Mouse (Mus musculus) embryo, embryonic 10 days (tissue): Measurements from ENCODE around the gene Xdh.

ENCODE experiments used
- DNase-seq: peaks from one replicate; pipeline ENCODE4 v3.0.0-alpha.2; 2015; ENCODE audit warnings: low spot score

Gene Xdh

DNA sequence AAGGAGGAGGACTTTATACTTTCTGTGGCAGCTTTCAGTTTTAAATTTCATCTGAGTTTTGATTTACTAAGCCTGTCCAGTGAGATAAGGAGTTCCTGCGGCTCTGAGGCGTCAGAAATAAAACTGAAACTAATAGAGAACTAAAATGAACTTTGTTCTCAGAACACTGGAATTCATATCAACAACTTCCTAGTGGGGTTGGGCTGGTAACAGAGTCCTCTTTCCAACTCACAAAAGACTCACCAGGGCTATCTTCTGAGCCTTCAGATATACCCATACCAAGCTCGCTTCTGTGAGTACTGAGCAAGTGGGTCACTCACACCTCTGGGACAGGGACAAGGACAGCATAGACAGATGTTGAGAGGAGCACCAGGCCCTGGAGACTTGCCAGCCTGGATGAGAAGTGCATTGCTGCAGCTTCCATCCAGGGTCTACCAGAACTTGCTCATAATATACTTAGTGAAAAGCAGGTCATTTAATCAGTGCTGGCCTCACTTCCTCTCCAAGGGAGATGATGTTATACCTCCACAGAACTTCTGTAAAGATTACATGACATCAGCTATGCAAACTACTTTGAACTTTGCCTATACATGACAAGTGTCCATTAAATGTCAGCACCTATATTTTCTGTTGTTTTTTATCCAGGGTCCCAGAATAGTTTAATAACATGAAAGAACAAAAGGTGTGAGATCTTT, 7.6 kb downstream of the Xdh start:
- DNase-seq: no peak

DNA sequence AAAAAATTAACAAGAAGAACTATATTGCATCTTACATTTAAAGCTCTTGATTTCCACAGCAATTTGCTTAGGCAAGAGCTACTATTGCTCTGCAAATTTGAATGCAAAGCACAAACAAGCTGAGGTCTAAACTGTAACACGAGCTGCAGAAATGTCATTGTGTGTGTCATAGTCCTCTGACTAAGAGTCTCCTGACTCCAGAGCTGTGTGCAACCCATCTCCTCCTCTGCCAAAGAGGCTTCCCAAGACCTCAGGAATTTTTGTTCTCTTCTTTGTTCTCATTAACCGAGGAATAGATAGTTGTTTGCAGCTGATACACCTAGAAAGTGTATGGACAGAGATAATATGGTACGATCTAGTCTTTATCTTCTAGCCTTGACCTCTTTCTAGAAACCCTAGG, 8.2 kb downstream of the Xdh start:
- no peak for DNase-seq

DNA sequence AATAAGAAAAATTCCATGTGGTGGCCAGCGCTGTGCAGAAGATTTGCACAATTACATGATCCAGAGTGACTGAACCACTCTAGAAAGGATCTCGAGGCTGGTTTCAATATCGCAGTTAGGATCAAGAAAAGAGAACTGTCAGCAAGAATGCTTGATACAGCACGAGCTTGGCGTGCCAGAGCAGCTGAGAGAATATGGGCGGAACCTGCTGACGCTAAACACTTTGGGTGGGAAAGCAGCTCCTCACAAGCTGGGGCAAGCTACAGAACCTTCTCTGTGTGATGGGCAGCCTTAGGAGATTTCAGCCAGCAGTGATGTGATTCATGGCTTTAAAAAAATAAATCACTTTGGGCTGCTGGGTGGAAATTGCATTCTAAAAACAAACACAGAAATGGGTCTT, 12.9 kb downstream of the Xdh start:
- DNase-seq: no peak

- no peak for DNase-seq
Measured at GRCm38 (mm10) chr17:73935163-73935562, 14.8 kb downstream of the Xdh start.

DNA sequence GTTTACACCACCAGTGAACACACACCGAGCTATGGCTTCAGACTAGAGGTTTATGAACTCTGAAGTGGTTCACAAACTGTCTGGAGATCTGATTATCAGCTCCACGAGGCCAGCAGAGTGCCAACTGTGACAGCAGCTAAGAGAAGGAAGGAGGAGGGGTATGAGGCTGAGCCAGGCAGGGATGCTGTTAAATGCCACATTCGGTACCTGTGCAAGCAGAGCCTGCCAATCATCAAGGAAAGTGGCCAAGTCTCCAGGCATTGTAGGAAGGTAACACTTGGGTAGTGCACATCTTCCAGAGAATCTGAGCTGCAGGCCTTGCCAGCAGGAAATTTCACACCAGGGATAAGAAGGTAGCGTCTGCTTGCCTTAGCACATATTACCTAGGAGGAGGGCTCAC, 15.7 kb downstream of the Xdh start:
- DNase-seq: no peak

DNA sequence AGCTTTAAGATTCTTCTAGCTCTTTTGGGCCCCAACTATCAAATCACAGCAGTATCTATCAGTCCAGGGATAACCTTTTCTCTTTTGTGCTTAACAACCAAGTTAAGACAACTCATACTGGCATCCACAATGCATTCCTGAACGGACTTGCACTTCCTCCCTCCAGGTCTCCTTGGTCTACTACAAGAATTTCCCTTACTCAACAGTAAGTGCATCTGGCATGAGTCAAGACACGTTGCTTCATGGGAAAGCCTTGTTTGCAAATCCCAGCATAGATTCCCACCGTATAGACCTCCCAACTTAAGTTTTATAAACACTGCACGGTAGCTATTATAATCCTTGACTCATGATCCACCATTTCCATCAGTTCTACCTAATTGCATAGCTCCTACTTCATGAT, 16.4 kb downstream of the Xdh start:
- no peak for DNase-seq

DNA sequence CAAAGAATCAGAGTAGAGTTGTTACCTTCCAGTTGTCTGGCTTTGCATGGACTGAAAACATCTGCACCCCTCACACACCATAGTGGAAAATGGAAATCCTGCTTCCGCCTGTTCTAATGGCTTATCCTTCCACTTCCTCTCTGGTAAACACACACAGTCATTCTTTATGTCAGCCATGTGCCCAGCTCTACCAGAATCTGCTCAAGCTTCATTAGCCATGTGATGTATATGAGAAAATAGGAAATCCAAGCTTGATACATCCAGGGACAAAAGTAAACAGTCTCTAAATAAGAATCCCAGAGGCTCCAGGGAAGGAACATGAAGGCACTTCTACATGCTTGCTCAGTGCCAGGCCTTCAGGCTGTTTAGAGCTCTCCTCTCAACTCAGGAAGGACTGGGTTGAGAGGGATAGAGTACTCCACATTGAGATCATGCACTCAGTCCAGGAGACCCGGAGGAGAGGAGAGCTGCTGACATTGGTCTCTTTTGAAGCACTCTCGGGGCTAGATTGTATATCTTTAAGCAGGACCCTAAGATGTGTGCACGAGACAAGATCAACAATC, 17.4 kb downstream of the Xdh start:
- DNase-seq: no peak

DNA sequence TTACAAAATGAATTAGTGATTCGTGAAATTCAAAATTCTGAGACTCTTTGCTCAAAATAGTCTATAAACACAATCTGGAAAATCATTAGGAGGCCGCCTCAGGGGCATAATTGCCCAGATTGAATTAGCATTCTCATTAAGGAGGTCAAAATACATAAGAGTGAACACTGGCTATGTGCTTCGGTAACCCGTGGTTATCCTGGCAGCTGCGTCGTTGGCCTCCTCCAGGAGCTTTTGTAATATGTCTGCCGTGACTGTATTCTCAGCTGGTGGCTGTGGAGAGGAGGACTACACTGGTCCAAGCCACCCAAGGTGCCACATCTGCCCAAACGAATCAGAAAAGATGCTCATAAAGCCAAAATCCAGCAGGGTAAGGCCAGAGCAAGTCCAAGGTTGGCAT, 30.5 kb downstream of the Xdh start:
- no peak for DNase-seq

DNA sequence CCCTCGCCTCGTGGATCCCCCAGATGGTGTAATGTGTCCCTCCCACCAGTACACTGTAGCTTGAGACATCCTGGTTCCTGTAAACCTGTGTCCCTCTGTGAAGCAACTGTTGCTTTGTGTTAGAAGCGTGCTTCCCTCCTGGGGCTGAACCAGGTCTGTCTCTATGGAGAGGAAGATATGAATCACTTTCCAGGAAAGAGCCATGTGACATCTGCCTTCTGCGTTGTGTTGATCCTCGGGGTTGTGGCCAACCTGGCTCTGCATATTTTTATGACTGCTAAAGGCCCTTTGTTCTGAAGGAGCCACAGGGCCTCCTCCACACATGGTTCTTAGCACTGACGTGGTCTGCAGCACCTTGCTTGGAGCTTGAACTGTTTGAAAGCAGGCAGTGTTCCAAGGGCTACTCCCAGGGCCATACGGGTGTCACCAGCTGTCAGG, 31.0 kb downstream of the Xdh start:
- no peak for DNase-seq

DNA sequence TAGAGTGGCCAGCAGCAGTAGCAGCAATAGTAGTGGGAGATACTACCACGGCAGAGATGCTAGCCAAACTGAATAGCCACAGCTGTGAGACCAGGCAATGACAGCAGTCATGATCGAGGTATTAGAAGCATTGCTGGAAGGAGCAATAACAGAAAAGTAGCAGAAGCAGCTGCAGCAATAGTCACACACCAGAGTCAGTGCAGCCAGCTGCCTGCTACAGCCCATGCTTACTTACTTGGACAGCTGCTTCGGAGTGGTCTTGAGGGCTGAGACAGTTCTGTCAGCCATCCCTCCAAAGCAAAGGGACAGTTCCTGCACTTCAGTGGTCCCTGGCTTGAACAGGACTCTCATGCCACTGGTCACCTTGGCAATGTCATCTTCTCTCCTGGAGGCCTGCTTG, 31.9 kb downstream of the Xdh start:
- DNase-seq: no peak

- no peak for DNase-seq
Measured at GRCm38 (mm10) chr17:73917713-73918112, 32.3 kb downstream of the Xdh start.

DNA sequence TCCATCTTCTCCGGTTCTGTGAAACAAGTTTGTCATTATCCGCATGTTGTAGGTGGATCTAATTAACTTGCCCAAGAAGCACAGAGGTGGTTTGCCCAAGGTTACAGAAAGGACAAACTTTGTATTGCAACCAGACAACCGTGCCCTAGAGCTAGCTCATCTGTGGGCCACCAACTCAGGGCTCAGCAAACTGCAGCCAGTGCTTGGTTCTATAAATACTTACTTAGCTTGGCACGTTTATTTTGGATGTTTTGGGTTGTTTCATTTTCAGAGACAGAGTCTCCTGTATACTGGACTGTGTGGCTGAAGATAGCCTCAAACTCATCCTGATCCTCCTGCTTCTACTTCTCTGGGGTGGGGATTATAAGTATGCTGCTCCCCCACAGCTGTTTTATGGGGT, 35.3 kb downstream of the Xdh start:
- no peak for DNase-seq

- no peak for DNase-seq
Measured at GRCm38 (mm10) chr17:73906076-73906475, 43.9 kb downstream of the Xdh start.

DNA sequence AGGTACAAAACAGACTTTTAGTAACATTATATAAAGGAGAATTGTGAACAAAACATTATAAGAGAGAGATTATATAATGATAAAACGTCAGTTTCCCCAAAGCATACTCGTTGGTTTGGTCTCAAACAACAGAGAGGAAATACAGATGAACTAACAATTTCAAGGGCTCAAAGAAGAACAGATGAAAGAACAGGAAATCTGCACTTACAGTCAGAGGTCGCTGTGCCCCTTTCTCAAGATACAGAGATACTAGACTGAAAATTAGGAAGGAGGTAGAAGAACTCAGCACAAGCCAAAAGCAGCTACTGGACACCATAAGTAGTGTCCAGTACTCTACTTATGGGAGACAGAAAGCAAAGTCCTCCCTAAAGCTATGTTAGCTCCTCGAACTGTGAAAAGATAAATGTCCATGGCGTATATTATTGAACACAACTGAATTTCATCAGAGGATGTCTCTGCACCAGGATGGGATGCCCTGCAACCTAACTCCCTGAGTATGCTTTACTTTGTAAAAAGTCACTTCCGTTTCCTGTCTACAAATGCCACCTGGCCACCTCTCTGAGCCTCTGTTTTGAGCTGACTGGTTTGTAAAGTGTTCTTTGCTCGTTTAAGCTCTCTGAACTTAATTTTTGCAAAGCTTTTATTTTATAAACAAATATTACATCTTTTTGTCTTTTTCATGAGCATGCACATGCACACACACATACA, 44.8 kb downstream of the Xdh start:
- DNase-seq: no peak

- DNase-seq: no peak
Measured at GRCm38 (mm10) chr17:73903121-73903520, 46.9 kb downstream of the Xdh start.

DNA sequence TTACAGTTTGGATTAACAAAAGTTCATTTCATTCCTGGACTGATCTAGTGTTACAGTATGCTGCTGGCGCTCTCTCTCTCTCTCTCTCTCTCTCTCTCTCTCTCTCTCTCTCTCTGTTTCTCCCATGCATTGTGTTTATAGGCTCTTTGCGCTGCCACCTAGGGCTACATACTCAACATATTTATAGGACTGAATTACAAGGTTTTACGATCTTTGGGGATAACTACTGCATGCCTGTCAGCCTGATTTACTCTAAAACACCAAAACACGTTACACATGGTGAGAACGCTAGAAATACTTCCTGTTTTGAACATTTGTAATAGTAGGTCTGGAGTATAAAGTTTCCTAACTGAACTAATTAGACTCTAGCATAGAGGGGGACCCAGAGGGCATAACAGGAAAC, 47.8 kb downstream of the Xdh start:
- DNase-seq: no peak

DNA sequence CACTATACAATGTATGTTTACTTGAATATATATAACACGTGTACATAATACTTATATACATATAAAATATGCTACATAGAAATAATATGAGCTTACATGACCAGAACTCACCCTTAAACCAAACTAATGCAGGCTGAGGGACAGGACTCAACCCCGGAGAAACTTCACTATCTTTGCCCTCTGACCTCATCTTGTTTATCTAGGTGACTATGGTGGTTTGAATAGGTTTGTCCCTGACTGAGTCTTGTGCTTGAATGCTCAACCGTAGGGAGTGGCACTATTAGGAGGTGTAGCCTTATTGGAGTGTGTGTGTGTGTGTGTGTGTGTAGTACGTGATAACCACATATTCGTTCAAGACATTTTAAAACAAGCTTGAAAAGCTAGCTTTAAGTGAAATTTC, 55.6 kb downstream of the Xdh start:
- no peak for DNase-seq

DNA sequence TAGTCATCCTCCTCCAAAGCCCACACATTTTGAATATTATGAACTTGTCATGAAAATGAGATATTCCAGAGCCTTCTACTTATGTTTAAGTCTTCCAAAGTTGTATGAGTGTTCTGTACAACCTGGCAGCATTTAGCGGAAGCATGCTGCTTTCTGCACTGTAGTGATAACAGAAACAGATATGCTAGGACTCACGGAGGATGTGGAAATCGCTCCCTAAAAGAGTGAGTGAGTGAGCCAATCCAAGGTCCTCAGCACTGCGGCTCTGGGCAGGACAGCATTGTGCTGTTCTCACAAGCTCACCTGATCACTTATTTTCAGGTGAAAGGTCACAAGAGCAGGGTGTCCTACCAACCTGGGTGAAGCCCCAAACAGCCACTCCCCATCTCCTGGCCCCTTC, 56.2 kb downstream of the Xdh start:
- DNase-seq: no peak

- no peak for DNase-seq
Measured at GRCm38 (mm10) chr17:73893207-73893606, 56.8 kb downstream of the Xdh start.

GRCm38 (mm10) chr17:73891590-73891989, 58.4 kb downstream of the Xdh start:
- no peak for DNase-seq

- no peak for DNase-seq
Measured at GRCm38 (mm10) chr17:73886071-73886785, 63.8 kb downstream of the Xdh start.

DNA sequence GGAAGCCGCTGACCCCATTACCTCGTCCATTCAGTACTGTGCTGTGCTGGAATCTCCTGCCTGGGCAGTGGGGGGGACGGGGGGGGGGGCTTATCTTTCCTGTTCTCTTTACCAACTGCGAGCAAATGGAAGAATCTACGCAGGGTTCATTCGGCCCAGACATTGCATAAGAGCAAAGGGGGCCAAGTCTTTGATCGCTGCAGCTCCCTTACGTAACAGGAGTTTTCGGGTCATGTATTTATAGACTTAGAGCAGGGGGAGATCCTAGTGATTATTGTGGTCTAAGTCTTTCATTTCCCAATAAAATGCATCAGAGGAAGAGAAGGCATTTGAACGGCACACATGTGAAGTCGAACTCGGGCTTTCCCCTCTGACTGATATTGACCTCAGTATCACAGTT, 66.7 kb downstream of the Xdh start:
- no peak for DNase-seq

GRCm38 (mm10) chr17:73882194-73882593, 67.8 kb downstream of the Xdh start:
- peak; percentile 92 for DNase-seq
